Mouse (Mus musculus): Measurements from ENCODE around the gene Gtf2i. TPM values are rescaled to one million over a fixed set of nuclear protein-coding genes. Genes with fewer than 3 reads are reported as not detected.

The Gtf2i gene
- polyA plus RNA-seq, 1 experiment from 2014 or later = 132 TPM

DNA sequence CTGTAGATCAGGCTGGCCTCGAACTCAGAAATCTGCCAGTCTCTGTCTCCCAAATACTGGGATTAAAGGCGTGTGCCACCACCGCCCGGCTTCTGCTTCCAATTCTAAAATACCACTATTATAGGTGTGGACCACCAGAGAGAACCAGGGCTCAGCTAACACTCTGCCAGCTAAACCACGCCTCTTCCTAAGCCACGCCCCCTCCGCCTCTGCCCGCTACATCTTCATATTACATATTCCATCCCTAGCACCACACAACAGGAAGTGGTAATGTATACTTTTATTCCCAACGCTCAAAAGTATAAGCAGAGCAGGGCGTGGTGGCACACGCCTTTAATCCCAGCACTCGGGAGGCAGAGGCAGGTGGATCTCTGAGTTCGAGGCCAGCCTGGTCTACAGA is 8.8 kb upstream of the Gtf2i start:
- H3K36me3 ChIP-seq (ENCODE audit: control insufficient read depth, insufficient read depth, low read length) = no peaks in the 10 kb centered on the region
- H3K4me1 ChIP-seq (ENCODE audit: control insufficient read depth in 2 of 2, insufficient read depth in 2 of 2, low read length in 2 of 2) = peaks cover 5 to 16% of the 10 kb centered on the region in 2 experiments
- 87% methylated on average over 13 of the region's 13 CpGs for WGBS
- H3K4me3 ChIP-seq (ENCODE audit: control insufficient read depth in 1 of 2, insufficient read depth in 1 of 2, low read depth in 1 of 2, low read length in 2 of 2) = no peak overlapping the region
- no peak overlapping the region for H3K4me2 ChIP-seq (ENCODE audit: low read length)
- no peak for ATAC-seq (ENCODE audit: insufficient number of reproducible peaks, insufficient read depth, low FRiP score, low read depth)
- no peak overlapping the region for H3K27ac ChIP-seq (replicated peaks in 1 of 2; ENCODE audit: control insufficient read depth in 1 of 2, insufficient read depth in 1 of 2, low read depth in 2 of 2, low read length in 2 of 2)
- H3K9me3 ChIP-seq (ENCODE audit: control insufficient read depth, low read length) = no peaks in the 10 kb centered on the region
- H3K27me3 ChIP-seq (ENCODE audit: control insufficient read depth, insufficient read depth, low read length) = no peaks in the 10 kb centered on the region
- H3K9ac ChIP-seq (ENCODE audit: low read length) = no peak overlapping the region

DNA sequence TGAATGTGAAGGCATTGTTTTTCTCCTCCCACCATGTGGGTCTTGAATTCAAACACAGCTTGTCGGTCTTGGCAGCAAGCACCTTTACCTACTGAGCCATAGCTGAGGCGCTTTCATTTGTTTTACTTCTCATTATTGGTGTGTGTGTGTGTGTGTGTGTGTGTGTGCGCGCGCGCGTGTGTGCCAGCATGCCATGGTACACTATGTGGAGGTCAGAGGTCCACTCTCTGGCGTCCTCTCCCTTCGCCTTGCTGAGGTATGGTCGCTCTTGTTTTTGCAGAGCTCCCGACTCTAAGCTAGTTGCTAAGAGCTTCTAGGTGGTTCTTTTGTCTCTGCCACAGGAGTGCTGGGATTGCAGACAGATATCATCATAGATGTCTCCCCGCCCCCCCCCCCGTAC is 7.8 kb upstream of the Gtf2i start:
- Histone ChIP-seq H3K4me3 (ENCODE audit: control insufficient read depth in 1 of 2, insufficient read depth in 1 of 2, low read depth in 1 of 2, low read length in 2 of 2) (no peak overlapping the region), H3K4me1 (ENCODE audit: control insufficient read depth in 2 of 2, insufficient read depth in 2 of 2, low read length in 2 of 2) (peaks cover 5 to 16% of the 10 kb centered on the region in 2 experiments), H3K9me3 (ENCODE audit: control insufficient read depth, low read length) (no peaks in the 10 kb centered on the region), H3K36me3 (ENCODE audit: control insufficient read depth, insufficient read depth, low read length) (no peaks in the 10 kb centered on the region), H3K27me3 (ENCODE audit: control insufficient read depth, insufficient read depth, low read length) (no peaks in the 10 kb centered on the region), H3K9ac (ENCODE audit: low read length) (no peak overlapping the region), H3K27ac (replicated peaks in 1 of 2; ENCODE audit: control insufficient read depth in 1 of 2, insufficient read depth in 1 of 2, low read depth in 2 of 2, low read length in 2 of 2) (0 out of 4 replicates have a peak overlapping the region, but pooled peaks of 1 of the 2 experiments have one; percentile 14), H3K4me2 (ENCODE audit: low read length) (no peak overlapping the region)
- WGBS = 86% methylated on average over 13 of the region's 13 CpGs
- no peak for ATAC-seq (ENCODE audit: insufficient number of reproducible peaks, insufficient read depth, low FRiP score, low read depth)

DNA sequence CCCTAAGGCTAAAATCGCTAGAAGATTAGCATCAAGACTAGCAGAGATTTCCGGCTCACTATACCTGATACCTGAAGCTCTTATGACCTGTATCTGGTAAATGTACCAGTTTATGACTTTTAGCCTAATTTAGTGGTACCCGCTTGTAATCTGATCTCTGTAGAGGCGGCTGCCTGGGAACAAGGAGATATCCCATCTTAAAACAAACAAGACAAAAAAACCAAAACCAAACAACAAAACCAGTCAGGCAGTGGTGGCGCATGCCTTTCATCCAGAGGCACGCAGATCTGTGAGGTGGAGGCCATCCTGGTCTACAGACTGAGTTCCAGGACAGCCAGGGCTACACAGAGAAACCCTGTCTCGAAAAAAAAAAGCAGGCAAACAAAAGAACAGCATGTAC is 7.1 kb upstream of the Gtf2i start:
- ATAC-seq (ENCODE audit: insufficient number of reproducible peaks, insufficient read depth, low FRiP score, low read depth) = no peak
- Histone ChIP-seq H3K27ac (replicated peaks in 1 of 2; ENCODE audit: control insufficient read depth in 1 of 2, insufficient read depth in 1 of 2, low read depth in 2 of 2, low read length in 2 of 2) (no peak overlapping the region), H3K9me3 (ENCODE audit: control insufficient read depth, low read length) (no peaks in the 10 kb centered on the region), H3K4me1 (ENCODE audit: control insufficient read depth in 2 of 2, insufficient read depth in 2 of 2, low read length in 2 of 2) (peaks cover 8 to 19% of the 10 kb centered on the region in 2 experiments), H3K4me2 (ENCODE audit: low read length) (no peak overlapping the region), H3K4me3 (ENCODE audit: control insufficient read depth in 1 of 2, insufficient read depth in 1 of 2, low read depth in 1 of 2, low read length in 2 of 2) (no peak overlapping the region), H3K27me3 (ENCODE audit: control insufficient read depth, insufficient read depth, low read length) (no peaks in the 10 kb centered on the region), H3K9ac (ENCODE audit: low read length) (no peak overlapping the region), H3K36me3 (ENCODE audit: control insufficient read depth, insufficient read depth, low read length) (no peaks in the 10 kb centered on the region)
- WGBS = 64% methylated on average over 7 of the region's 7 CpGs

DNA sequence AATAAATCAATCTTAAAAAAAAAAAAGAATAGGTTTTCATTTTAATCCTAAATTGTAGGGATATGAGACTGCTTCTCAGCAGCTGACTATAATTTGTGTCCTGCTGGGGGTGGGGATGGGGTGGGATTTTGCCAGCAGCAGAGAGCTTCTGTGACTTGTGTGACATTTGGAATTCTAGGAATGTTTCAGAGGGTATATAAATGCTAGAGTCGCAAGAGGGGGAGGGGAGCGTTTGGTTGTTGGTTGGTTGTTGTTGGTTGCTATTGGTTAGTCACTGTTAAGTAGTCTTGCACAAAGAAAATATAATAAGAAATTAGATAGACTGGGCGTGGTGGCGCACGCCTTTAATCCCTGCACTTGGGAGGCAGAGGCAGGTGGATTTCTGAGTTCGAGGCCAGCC is 4.3 kb upstream of the Gtf2i start:
- 71% methylated on average over 6 of the region's 6 CpGs for WGBS
- no peaks in the 10 kb centered on the region for H3K9me3 ChIP-seq (ENCODE audit: control insufficient read depth, low read length)
- H3K27ac ChIP-seq (replicated peaks in 1 of 2; ENCODE audit: control insufficient read depth in 1 of 2, insufficient read depth in 1 of 2, low read depth in 2 of 2, low read length in 2 of 2) = no peak overlapping the region
- no peak for ATAC-seq (ENCODE audit: insufficient number of reproducible peaks, insufficient read depth, low FRiP score, low read depth)
- H3K9ac ChIP-seq (ENCODE audit: low read length) = no peak overlapping the region
- no peak overlapping the region for H3K4me2 ChIP-seq (ENCODE audit: low read length)
- H3K4me1 ChIP-seq (ENCODE audit: control insufficient read depth in 2 of 2, insufficient read depth in 2 of 2, low read length in 2 of 2) = peaks cover 5 to 18% of the 10 kb centered on the region in 2 experiments; a peak in 3 of 4 replicates
- H3K36me3 ChIP-seq (ENCODE audit: control insufficient read depth, insufficient read depth, low read length) = no peaks in the 10 kb centered on the region
- H3K4me3 ChIP-seq (ENCODE audit: control insufficient read depth in 1 of 2, insufficient read depth in 1 of 2, low read depth in 1 of 2, low read length in 2 of 2) = no peak overlapping the region
- no peaks in the 10 kb centered on the region for H3K27me3 ChIP-seq (ENCODE audit: control insufficient read depth, insufficient read depth, low read length)

DNA sequence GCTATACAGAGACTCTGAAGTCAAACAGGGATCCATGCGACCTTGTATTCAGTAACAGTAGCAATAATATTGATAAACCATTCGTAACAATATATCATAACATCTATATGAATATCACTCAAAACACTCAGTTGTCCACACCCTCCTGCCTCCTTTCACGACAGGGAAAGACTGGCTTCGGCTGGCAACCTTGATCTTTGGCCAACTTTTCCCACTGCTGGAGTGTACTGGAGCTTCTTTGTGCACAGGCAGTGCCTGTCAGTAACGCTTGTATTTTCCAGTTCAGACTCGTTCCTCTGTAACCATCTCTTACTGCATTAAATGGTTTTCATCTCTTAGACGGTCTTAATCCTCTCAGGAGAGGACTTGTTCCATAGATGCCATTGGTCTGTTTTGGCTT is 2.2 kb upstream of the Gtf2i start:
- Histone ChIP-seq H3K4me3 (ENCODE audit: control insufficient read depth in 1 of 2, insufficient read depth in 1 of 2, low read depth in 1 of 2, low read length in 2 of 2) (no peak overlapping the region), H3K9ac (ENCODE audit: low read length) (no peak overlapping the region), H3K4me1 (ENCODE audit: control insufficient read depth in 2 of 2, insufficient read depth in 2 of 2, low read length in 2 of 2) (peaks cover 10 to 25% of the 10 kb centered on the region in 2 experiments), H3K27ac (replicated peaks in 1 of 2; ENCODE audit: control insufficient read depth in 1 of 2, insufficient read depth in 1 of 2, low read depth in 2 of 2, low read length in 2 of 2) (peak overlapping the region; percentile 8 to 99; a peak in 2 of 4 replicates), H3K4me2 (ENCODE audit: low read length) (peak overlapping the region; percentile 83; the same call in 1 of the 2 replicates), H3K27me3 (ENCODE audit: control insufficient read depth, insufficient read depth, low read length) (no peaks in the 10 kb centered on the region), H3K36me3 (ENCODE audit: control insufficient read depth, insufficient read depth, low read length) (no peaks in the 10 kb centered on the region), H3K9me3 (ENCODE audit: control insufficient read depth, low read length) (no peaks in the 10 kb centered on the region)
- ATAC-seq (ENCODE audit: insufficient number of reproducible peaks, insufficient read depth, low FRiP score, low read depth) = no peak
- 47% methylated on average over 7 of the region's 7 CpGs for WGBS

DNA sequence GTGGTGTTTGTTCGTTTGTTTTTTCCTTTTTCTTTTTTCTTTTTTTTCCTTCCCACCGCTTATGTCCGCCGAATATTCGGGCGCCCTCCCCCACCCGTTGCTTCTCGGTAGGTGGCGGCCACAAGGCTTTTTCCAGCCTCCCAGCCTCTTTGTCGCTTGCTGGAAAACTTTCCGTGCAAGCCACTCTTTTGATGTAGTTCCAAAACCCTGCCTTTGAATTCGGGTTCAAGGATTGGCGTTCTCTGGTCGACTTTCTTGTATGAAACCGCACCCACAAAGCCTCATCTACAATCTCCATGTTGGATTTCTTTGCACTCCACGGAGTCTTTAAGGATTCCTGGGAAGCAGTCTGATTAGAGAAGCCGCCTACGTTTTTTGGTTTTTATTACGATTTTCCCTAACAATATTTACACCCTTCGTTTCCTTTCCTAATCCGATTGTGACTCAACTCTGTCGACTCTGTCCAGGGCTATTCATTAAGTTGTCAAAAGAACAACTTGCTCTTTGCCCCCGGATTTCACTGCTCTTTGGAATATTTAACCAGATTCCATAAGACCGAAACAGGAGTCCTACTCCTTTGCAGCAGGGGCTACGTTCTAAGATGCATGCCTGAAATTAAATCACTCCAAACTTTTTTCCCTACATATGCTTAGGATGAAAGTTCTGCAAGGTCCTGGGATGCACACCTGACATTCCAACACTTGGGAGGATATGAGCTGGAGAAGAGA is 1.2 kb upstream of the Gtf2i start:
- peak overlapping the region; percentile 97 to 99 for H3K27ac ChIP-seq (replicated peaks in 1 of 2; ENCODE audit: control insufficient read depth in 1 of 2, insufficient read depth in 1 of 2, low read depth in 2 of 2, low read length in 2 of 2)
- no peaks in the 10 kb centered on the region for H3K9me3 ChIP-seq (ENCODE audit: control insufficient read depth, low read length)
- peaks cover 8% of the 10 kb centered on the region for H3K36me3 ChIP-seq (ENCODE audit: control insufficient read depth, insufficient read depth, low read length)
- H3K4me1 ChIP-seq (ENCODE audit: control insufficient read depth in 2 of 2, insufficient read depth in 2 of 2, low read length in 2 of 2) = peaks cover 10 to 32% of the 10 kb centered on the region in 2 experiments
- H3K4me2 ChIP-seq (ENCODE audit: low read length) = peak overlapping the region; percentile 83
- 4% methylated on average over 25 of the region's 25 CpGs for WGBS
- H3K4me3 ChIP-seq (ENCODE audit: control insufficient read depth in 1 of 2, insufficient read depth in 1 of 2, low read depth in 1 of 2, low read length in 2 of 2) = peak overlapping the region; percentile 34 to 79
- ATAC-seq (ENCODE audit: insufficient number of reproducible peaks, insufficient read depth, low FRiP score, low read depth) = no peak
- H3K9ac ChIP-seq (ENCODE audit: low read length) = peak overlapping the region; percentile 84
- H3K27me3 ChIP-seq (ENCODE audit: control insufficient read depth, insufficient read depth, low read length) = no peaks in the 10 kb centered on the region

DNA sequence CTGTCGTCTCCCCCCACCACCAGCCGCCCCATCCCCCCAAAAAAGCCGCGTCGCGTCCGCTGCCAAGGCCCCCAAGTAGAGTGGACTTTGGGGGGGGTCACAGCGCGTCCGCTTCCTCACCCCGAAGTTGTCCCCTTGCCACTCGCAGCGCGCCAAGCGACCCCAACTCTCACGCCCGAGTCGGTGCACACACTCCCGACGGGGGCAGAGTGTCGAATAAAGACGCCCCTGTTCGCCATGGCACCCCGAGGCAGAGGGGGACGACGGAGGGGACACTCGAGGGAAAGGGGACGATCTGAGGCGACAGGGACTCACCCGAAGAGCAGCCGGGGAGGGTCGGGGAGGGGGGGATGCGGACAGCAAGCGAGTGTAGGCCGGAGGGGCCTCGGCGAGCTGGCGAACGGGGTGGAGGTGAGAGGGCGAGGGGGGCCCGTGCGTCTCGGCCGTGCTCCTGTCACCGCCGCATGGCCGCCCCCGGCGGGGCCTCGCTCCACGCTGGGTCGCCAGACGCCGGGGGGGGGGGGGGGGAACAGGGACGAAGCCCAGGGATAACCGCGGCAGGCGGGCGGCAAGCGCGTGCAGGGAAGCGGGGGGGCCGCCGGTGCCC is 389 bp downstream of the Gtf2i start:
- H3K4me2 ChIP-seq (ENCODE audit: low read length) = peak overlapping the region; percentile 83
- H3K36me3 ChIP-seq (ENCODE audit: control insufficient read depth, insufficient read depth, low read length) = peaks cover 24% of the 10 kb centered on the region
- peak overlapping the region; percentile 64 to 79 for H3K4me3 ChIP-seq (ENCODE audit: control insufficient read depth in 1 of 2, insufficient read depth in 1 of 2, low read depth in 1 of 2, low read length in 2 of 2)
- peak overlapping the region; percentile 88 to 99 for H3K27ac ChIP-seq (replicated peaks in 1 of 2; ENCODE audit: control insufficient read depth in 1 of 2, insufficient read depth in 1 of 2, low read depth in 2 of 2, low read length in 2 of 2)
- 2% methylated on average over 44 of the region's 64 CpGs for WGBS
- no peaks in the 10 kb centered on the region for H3K27me3 ChIP-seq (ENCODE audit: control insufficient read depth, insufficient read depth, low read length)
- ATAC-seq (ENCODE audit: insufficient number of reproducible peaks, insufficient read depth, low FRiP score, low read depth) = peak; percentile 23
- peak overlapping the region; percentile 99 for H3K9ac ChIP-seq (ENCODE audit: low read length)
- peaks cover 10 to 32% of the 10 kb centered on the region in 2 experiments for H3K4me1 ChIP-seq (ENCODE audit: control insufficient read depth in 2 of 2, insufficient read depth in 2 of 2, low read length in 2 of 2)
- no peaks in the 10 kb centered on the region for H3K9me3 ChIP-seq (ENCODE audit: control insufficient read depth, low read length)
